Mouse (Mus musculus) cortical plate, adult 2 months (tissue): ENCODE measurements around the gene Wnt1.

Source experiments
- CTCF ChIP-seq: fragments of 200-500 bp; IDR thresholded peaks from 2 replicates; pipeline ENCODE4 v1.5.1; 2011; ENCODE audit warnings: mild to moderate bottlenecking, control low read depth, low read length; ENCODE audit not compliant: insufficient read depth; ENCODE audit errors: extremely low read depth
- POLR2A ChIP-seq: fragments of 200-500 bp; IDR thresholded peaks from 2 replicates; pipeline ENCODE4 v1.6.1; 2011; ENCODE audit warnings: mild to moderate bottlenecking, low read length, control low read depth; ENCODE audit not compliant: insufficient read depth; ENCODE audit errors: extremely low read depth

GRCm38 (mm10) chr15:98832161-98833058 lies 42.8 kb downstream of the Wnt1 start:
- TF ChIP-seq POLR2A (no peak), CTCF (no peak)
